Mouse (Mus musculus) adrenal gland, adult 2 months (tissue): ENCODE results near the gene Gdap2. TPM values are rescaled to one million over a fixed set of nuclear protein-coding genes. Genes with fewer than 3 reads are reported as not detected.

Experiments used
- DNase-seq: peaks from one replicate; pipeline ENCODE4 v3.0.0; 2021
- polyA plus RNA-seq: library from polyadenylated mRNA; depleted of rRNA; stranded (reverse); fragments of >200 nt; gene quantifications from 2 replicates; pipeline ENCODE4 v1.2.3, GENCODE M21; 2012; rRNA removed
- total RNA-seq, 2 experiments: library from RNA; stranded (reverse); gene quantifications; 2 replicates each; pipeline ENCODE4 v1.2.3; 2021

Gene Gdap2
- total and polyA plus RNA-seq, 3 experiments, result 4.7 to 21.3 (median 14.9) TPM

DNA sequence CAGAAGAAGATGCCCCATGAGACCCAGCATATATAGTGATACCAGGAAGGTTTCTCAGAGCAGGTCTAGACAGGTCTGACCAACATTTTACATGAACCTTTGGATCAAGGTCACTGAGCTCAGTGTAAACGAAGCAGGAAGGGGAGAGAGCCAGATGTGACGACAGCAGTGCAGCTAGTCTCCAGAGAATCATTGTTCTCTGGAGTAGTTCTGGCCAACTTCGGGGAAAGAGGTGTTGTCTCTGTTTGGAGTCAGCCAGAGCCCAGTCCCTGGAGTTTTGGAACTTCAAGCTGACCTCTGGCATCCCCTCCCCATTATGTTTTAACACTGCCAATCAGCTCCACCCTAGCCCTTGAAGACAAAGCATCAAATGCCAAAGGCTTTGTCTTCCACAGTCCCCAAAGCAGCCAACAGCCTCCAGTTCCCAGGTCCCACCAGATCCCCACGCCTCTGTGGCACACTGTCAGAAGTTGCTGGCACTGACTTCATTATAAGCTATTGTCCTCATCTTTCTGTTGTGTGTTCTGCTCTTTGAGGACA is 84.2 kb downstream of the Gdap2 start:
- peak; percentile 14 for DNase-seq

Other genes starting within 250 kb of the Gdap2 start
- 10 to 100 TPM; 22.9 to 28.6 TPM for gene Wdr3, start within 50 bp of the Gdap2 start, total RNA-seq
- gene Wdr3, start within 50 bp of the Gdap2 start, polyA plus RNA-seq, result 2.8 and 5.1 TPM in 2 replicates